Comparison of ENCODE assay signal across 9 mouse cellular contexts in genomic region chr7:29019447-29020220, GRCm38 (mm10). TPM values are rescaled to one million over a fixed set of nuclear protein-coding genes. Genes with fewer than 3 reads are reported as not detected.
A peak's percentile ranks its signal among the peaks of the same experiment; 100 is the strongest.
DNase-seq lines count a peak whose midpoint lies in the region; ATAC-seq and TF ChIP-seq lines count a peak whose summit lies in the region.
"Had no signal": no experiment of that assay in that cellular context is flagged by ENCODE, and none has a peak within 500 bp of the region (broad histone marks: within the 10 kb centered on the region; RNA-seq: fewer than 3 reads in every experiment).

No protein-coding gene starts in this region.

- H3K4me1 ChIP-seq in heart, embryonic 10.5 days: peaks cover 10% of the 10 kb centered on the region; the same call in 1 of the 2 replicates
- peaks cover 2% of the 10 kb centered on the region for H3K4me1 ChIP-seq in ES-Bruce4 (ENCODE audit: control insufficient read depth, insufficient read depth, low read length)
- peaks cover 8% of the 10 kb centered on the region for H3K4me1 ChIP-seq in forebrain, embryonic 16.5 days (replicated peaks; ENCODE audit: control insufficient read depth, insufficient read depth, low read length)
- peaks cover 6% of the 10 kb centered on the region for H3K4me1 ChIP-seq in midbrain, embryonic 11.5 days (ENCODE audit: control insufficient read depth, insufficient read depth, low read length)

- H3K27ac ChIP-seq in heart, embryonic 10.5 days: peak overlapping the region; percentile 13; the same call in 1 of the 2 replicates
- H3K27ac ChIP-seq in ES-Bruce4 (ENCODE audit: insufficient read depth, low read length): no peak overlapping the region
- no peak overlapping the region for H3K27ac ChIP-seq in forebrain, embryonic 16.5 days (ENCODE audit: low read length)
- H3K27ac ChIP-seq in midbrain, embryonic 11.5 days (ENCODE audit: low read depth, low read length): no peak overlapping the region
- no peak overlapping the region for H3K27ac ChIP-seq in left cerebral cortex, adult 2 months

- no peak for DNase-seq in heart, embryonic 10.5 days (ENCODE audit: low spot score)
- no peak for DNase-seq in heart, postnatal 25 days (ENCODE audit: low spot score)
- peak; percentile 89 for DNase-seq in midbrain, embryonic 11.5 days (ENCODE audit: low spot score, missing footprints)
- no peak for DNase-seq in frontal cortex, postnatal 10 days (ENCODE audit: low spot score in 2 of 2)
- DNase-seq in left cerebral cortex, adult 2 months (ENCODE audit: extremely low spot score in 1 of 2, low spot score in 2 of 2): no peak
- DNase-seq in spleen, postnatal 14 days (ENCODE audit: low spot score in 2 of 2): no peak

- H3K27me3 ChIP-seq in heart, embryonic 10.5 days (ENCODE audit: insufficient read depth, poor library complexity, severe bottlenecking): peaks cover 62% of the 10 kb centered on the region
- H3K27me3 ChIP-seq in ES-Bruce4 (ENCODE audit: control insufficient read depth, insufficient read depth, low read length, poor library complexity, severe bottlenecking): no peaks in the 10 kb centered on the region
- peaks cover 31% of the 10 kb centered on the region for H3K27me3 ChIP-seq in forebrain, embryonic 16.5 days (replicated peaks; ENCODE audit: control insufficient read depth, insufficient read depth, low read length)
- peaks cover 32% of the 10 kb centered on the region for H3K27me3 ChIP-seq in midbrain, embryonic 11.5 days (ENCODE audit: control insufficient read depth, insufficient read depth, low read length)

- H3K4me2 ChIP-seq in forebrain, embryonic 16.5 days (ENCODE audit: low read length): peak overlapping the region; percentile 60
- peak overlapping the region; percentile 55 for H3K4me2 ChIP-seq in midbrain, embryonic 11.5 days

- no peak for ATAC-seq in forebrain, embryonic 16.5 days
- ATAC-seq in midbrain, embryonic 11.5 days (ENCODE audit: low FRiP score): no peak
- ATAC-seq: inflammation-experienced regulatory T-cells, adult 6 months had no signal

- intact Hi-C loops in heart, postnatal 25 days (cut with DNase I): no loop called here
- intact Hi-C loops in left cerebral cortex, adult 2 months (cut with DNase I): no loop called here

- no peaks in the 10 kb centered on the region for H3K9me3 ChIP-seq in heart, embryonic 10.5 days
- no peaks in the 10 kb centered on the region for H3K9me3 ChIP-seq in ES-Bruce4 (replicated peaks; ENCODE audit: control insufficient read depth, insufficient read depth, low read length, poor library complexity, severe bottlenecking)
- H3K9me3 ChIP-seq in forebrain, embryonic 16.5 days (ENCODE audit: control insufficient read depth, low read length): no peaks in the 10 kb centered on the region
- peaks cover 3% of the 10 kb centered on the region; the same call in 1 of the 2 replicates for H3K9me3 ChIP-seq in midbrain, embryonic 11.5 days (ENCODE audit: control insufficient read depth, low read length)

- H3K36me3 ChIP-seq in heart, embryonic 10.5 days: no peaks in the 10 kb centered on the region
- no peaks in the 10 kb centered on the region for H3K36me3 ChIP-seq in ES-Bruce4 (ENCODE audit: control insufficient read depth, insufficient read depth, low read length, poor library complexity, severe bottlenecking)
- H3K36me3 ChIP-seq in forebrain, embryonic 16.5 days (ENCODE audit: control insufficient read depth, insufficient read depth): no peaks in the 10 kb centered on the region
- H3K36me3 ChIP-seq in midbrain, embryonic 11.5 days (ENCODE audit: control insufficient read depth, insufficient read depth, low read length): no peaks in the 10 kb centered on the region

- peak overlapping the region; percentile 62 for H3K4me3 ChIP-seq in heart, embryonic 10.5 days
- peak overlapping the region; percentile 31 for H3K4me3 ChIP-seq in ES-Bruce4 (ENCODE audit: low read depth, low read length)
- peak overlapping the region; percentile 43 for H3K4me3 ChIP-seq in forebrain, embryonic 16.5 days (replicated peaks; ENCODE audit: low read length)
- peak overlapping the region; percentile 36 for H3K4me3 ChIP-seq in midbrain, embryonic 11.5 days (ENCODE audit: low read depth, low read length)
- H3K4me3 ChIP-seq in left cerebral cortex, adult 2 months: no peak overlapping the region

- no peak for TF ChIP-seq CTCF in ES-Bruce4 (IDR thresholded peaks at IDR 0.05; ENCODE audit: low read depth, low read length)
- TF ChIP-seq CTCF in left cerebral cortex, adult 2 months (IDR thresholded peaks at IDR 0.05): no peak

- WGBS in heart, embryonic 10.5 days: 4% methylated on average over 87 of the region's 88 CpGs
- 4% methylated on average over 77 of the region's 88 CpGs for WGBS in forebrain, embryonic 16.5 days
- WGBS in midbrain, embryonic 11.5 days: 5% methylated on average over 75 of the region's 88 CpGs

- no peak overlapping the region for H3K9ac ChIP-seq in ES-Bruce4 (ENCODE audit: low read depth, poor library complexity, severe bottlenecking)
- H3K9ac ChIP-seq in forebrain, embryonic 16.5 days (replicated peaks; ENCODE audit: low read depth, low read length): peak overlapping the region; percentile 55
- peak overlapping the region; percentile 48 for H3K9ac ChIP-seq in midbrain, embryonic 11.5 days (ENCODE audit: low read length)

- TF ChIP-seq POLR2A in ES-Bruce4 (IDR thresholded peaks at IDR 0.05; ENCODE audit: insufficient read depth, low read length): no peak

- TF ChIP-seq EP300 in ES-Bruce4 (IDR thresholded peaks at IDR 0.05; ENCODE audit: insufficient read depth, low read depth, low read length): no peak

RNA-seq across cellular contexts. Expression of gene Map4k1, which starts 37.8 kb away (rescaled TPM):
- polyA plus RNA-seq in heart, embryonic 10.5 days (2016; fragmentation: Nextera tagmentation; extraction: Ambion mirVana): 9.9 and 14.3 TPM in 2 replicates
- 1 to 10 TPM in 1 of 2 experiments, under 1 TPM in 1; 0.44 to 1.3 TPM for total RNA-seq in heart, postnatal 25 days (2021)
- 33.2 and 36.3 TPM in 2 replicates for polyA plus RNA-seq in ES-Bruce4 (2011; ENCODE audit: insufficient read depth, insufficient read length, low read depth, missing spikeins)
- polyA plus RNA-seq in forebrain, embryonic 16.5 days (2015; fragmentation: Nextera tagmentation; extraction: Ambion mirVana): 6.7 and 10.0 TPM in 2 replicates
- 4.1 and 5.5 TPM in 2 replicates for polyA plus RNA-seq in midbrain, embryonic 11.5 days (2014; fragmentation: Nextera tagmentation; extraction: Ambion mirVana)
- 1 to 10 TPM; 1.8 to 2.3 TPM for total RNA-seq in left cerebral cortex, adult 2 months (2021)

RNA-seq across cellular contexts. Expression of gene Eif3k, which starts 38.0 kb away (rescaled TPM):
- 289 and 329 TPM in 2 replicates for polyA plus RNA-seq in heart, embryonic 10.5 days (2016; fragmentation: Nextera tagmentation; extraction: Ambion mirVana)
- 100 to 1,000 TPM; 148 to 164 TPM for total RNA-seq in heart, postnatal 25 days (2021)
- polyA plus RNA-seq in ES-Bruce4 (2011; ENCODE audit: insufficient read depth, insufficient read length, low read depth, missing spikeins): 409 and 413 TPM in 2 replicates
- 296 and 297 TPM in 2 replicates for polyA plus RNA-seq in forebrain, embryonic 16.5 days (2015; fragmentation: Nextera tagmentation; extraction: Ambion mirVana)
- 392 and 400 TPM in 2 replicates for polyA plus RNA-seq in midbrain, embryonic 11.5 days (2014; fragmentation: Nextera tagmentation; extraction: Ambion mirVana)
- 100 to 1,000 TPM; 179 to 192 TPM for total RNA-seq in left cerebral cortex, adult 2 months (2021)

RNA-seq across cellular contexts. Expression of gene Actn4, which starts 57.5 kb away (rescaled TPM):
- 319 and 371 TPM in 2 replicates for polyA plus RNA-seq in heart, embryonic 10.5 days (2016; fragmentation: Nextera tagmentation; extraction: Ambion mirVana)
- 100 to 1,000 TPM in 1 of 2 experiments, 10 to 100 TPM in 1; 77.0 to 101 TPM for total RNA-seq in heart, postnatal 25 days (2021)
- 318 and 324 TPM in 2 replicates for polyA plus RNA-seq in ES-Bruce4 (2011; ENCODE audit: insufficient read depth, insufficient read length, low read depth, missing spikeins)
- polyA plus RNA-seq in forebrain, embryonic 16.5 days (2015; fragmentation: Nextera tagmentation; extraction: Ambion mirVana): 150 and 155 TPM in 2 replicates
- polyA plus RNA-seq in midbrain, embryonic 11.5 days (2014; fragmentation: Nextera tagmentation; extraction: Ambion mirVana): 141 and 144 TPM in 2 replicates
- total RNA-seq in left cerebral cortex, adult 2 months (2021): 100 to 1,000 TPM; 196 to 199 TPM
